Mouse (Mus musculus): ENCODE results near the gene Opcml. TPM values are rescaled to one million over a fixed set of nuclear protein-coding genes. Genes with fewer than 3 reads are reported as not detected.
A peak's percentile ranks its signal among the peaks of the same experiment; 100 is the strongest.

Opcml gene
- total and polyA plus RNA-seq, 2 experiments from 2014 or later: 48.3 to 88.2 TPM

DNA sequence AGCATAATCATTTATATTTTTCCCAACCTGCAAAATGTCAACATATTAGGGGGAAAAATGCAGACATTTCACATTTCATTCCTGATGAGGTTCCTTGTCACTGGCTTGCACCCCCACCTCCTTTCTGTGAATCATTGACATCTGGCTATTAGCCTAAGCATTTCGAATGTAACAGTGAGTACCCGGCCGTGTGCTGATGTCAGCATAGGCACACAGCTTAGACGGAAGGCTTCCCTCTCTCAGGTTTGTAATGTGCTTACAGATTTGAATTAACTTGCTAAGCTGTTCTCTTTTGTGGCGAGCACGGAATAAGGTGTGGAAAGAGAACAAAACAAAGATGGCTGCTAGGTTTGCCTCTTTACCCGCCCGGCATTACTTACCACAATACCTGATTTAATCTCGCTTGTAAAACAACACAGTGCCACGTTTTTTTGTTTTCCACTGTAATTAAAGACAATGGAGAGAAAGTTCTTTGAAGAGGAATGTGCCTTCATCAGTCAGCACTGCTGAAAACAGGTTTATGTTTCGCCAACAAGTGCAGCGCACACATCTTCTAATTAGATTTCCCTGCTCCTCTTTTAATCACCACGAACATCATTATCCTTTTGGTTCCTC lies 1121.1 kb downstream of the Opcml start:
- no peak for DNase-seq (ENCODE audit: low spot score)
- H3K9ac ChIP-seq (replicated peaks; ENCODE audit: low read length): no peak overlapping the region

GRCm38 (mm10) chr9:28932069-28932468 lies 1141.5 kb downstream of the Opcml start:
- no peak overlapping the region for H3K9ac ChIP-seq (replicated peaks; ENCODE audit: low read length)
- no peak overlapping the region for H3K27ac ChIP-seq
- DNase-seq (ENCODE audit: low spot score) (no peak), ATAC-seq (no peak)
- H3K27me3 ChIP-seq (ENCODE audit: insufficient read depth, low read length): no peaks in the 10 kb centered on the region
- 77% methylated on average over 2 of the region's 2 CpGs for WGBS
- H3K36me3 ChIP-seq (ENCODE audit: insufficient read depth, low read length): no peaks in the 10 kb centered on the region
- no peaks in the 10 kb centered on the region for H3K9me3 ChIP-seq (ENCODE audit: low read length)
- H3K4me1 ChIP-seq (ENCODE audit: insufficient read depth, low read length): no peaks in the 10 kb centered on the region
- H3K4me2 ChIP-seq (ENCODE audit: low read depth, low read length): no peak overlapping the region
- no peak for TF ChIP-seq CTCF (IDR thresholded peaks at IDR 0.05; ENCODE audit: low read depth)
- H3K4me3 ChIP-seq (ENCODE audit: low read length): no peak overlapping the region

More for the DNA sequence above, 1121.1 kb downstream of the Opcml start:
- Histone ChIP-seq H3K4me2 (ENCODE audit: low read depth, low read length) (no peak overlapping the region), H3K27ac (peak overlapping the region; percentile 4; the same call in 1 of the 2 replicates), H3K27me3 (ENCODE audit: insufficient read depth, low read length) (no peaks in the 10 kb centered on the region), H3K4me1 (ENCODE audit: insufficient read depth, low read length) (no peaks in the 10 kb centered on the region), H3K36me3 (ENCODE audit: insufficient read depth, low read length) (no peaks in the 10 kb centered on the region), H3K4me3 (ENCODE audit: low read length) (no peak overlapping the region), H3K9me3 (ENCODE audit: low read length) (no peaks in the 10 kb centered on the region)
- WGBS: 61% methylated on average over 13 of the region's 13 CpGs
- ATAC-seq: no peak
- no peak for TF ChIP-seq CTCF (IDR thresholded peaks at IDR 0.05; ENCODE audit: low read depth)

GRCm38 (mm10) chr9:28937163-28937562 lies 1146.6 kb downstream of the Opcml start:
- ATAC-seq (no peak), DNase-seq (ENCODE audit: low spot score) (no peak)
- no peaks in the 10 kb centered on the region for H3K9me3 ChIP-seq (ENCODE audit: low read length)
- H3K9ac ChIP-seq (replicated peaks; ENCODE audit: low read length): no peak overlapping the region
- H3K4me3 ChIP-seq (ENCODE audit: low read length): no peak overlapping the region
- no peaks in the 10 kb centered on the region for H3K36me3 ChIP-seq (ENCODE audit: insufficient read depth, low read length)
- WGBS: 86% methylated on average over 6 of the region's 6 CpGs
- no peak for TF ChIP-seq CTCF (IDR thresholded peaks at IDR 0.05; ENCODE audit: low read depth)
- H3K27ac ChIP-seq: no peak overlapping the region
- no peaks in the 10 kb centered on the region for H3K4me1 ChIP-seq (ENCODE audit: insufficient read depth, low read length)
- no peaks in the 10 kb centered on the region for H3K27me3 ChIP-seq (ENCODE audit: insufficient read depth, low read length)
- no peak overlapping the region for H3K4me2 ChIP-seq (ENCODE audit: low read depth, low read length)

GRCm38 (mm10) chr9:28937980-28938379 lies 1147.4 kb downstream of the Opcml start:
- Histone ChIP-seq H3K27me3 (ENCODE audit: insufficient read depth, low read length) (no peaks in the 10 kb centered on the region), H3K4me3 (ENCODE audit: low read length) (no peak overlapping the region), H3K9ac (replicated peaks; ENCODE audit: low read length) (no peak overlapping the region), H3K36me3 (ENCODE audit: insufficient read depth, low read length) (no peaks in the 10 kb centered on the region), H3K4me2 (ENCODE audit: low read depth, low read length) (no peak overlapping the region), H3K4me1 (ENCODE audit: insufficient read depth, low read length) (no peaks in the 10 kb centered on the region), H3K27ac (no peak overlapping the region), H3K9me3 (ENCODE audit: low read length) (no peaks in the 10 kb centered on the region)
- TF ChIP-seq CTCF (IDR thresholded peaks at IDR 0.05; ENCODE audit: low read depth): peak; percentile 62
- peak; percentile 54 for DNase-seq (ENCODE audit: low spot score)
- ATAC-seq: no peak
- 71% methylated on average over 2 of the region's 2 CpGs for whole genome bisulfite sequencing

DNA sequence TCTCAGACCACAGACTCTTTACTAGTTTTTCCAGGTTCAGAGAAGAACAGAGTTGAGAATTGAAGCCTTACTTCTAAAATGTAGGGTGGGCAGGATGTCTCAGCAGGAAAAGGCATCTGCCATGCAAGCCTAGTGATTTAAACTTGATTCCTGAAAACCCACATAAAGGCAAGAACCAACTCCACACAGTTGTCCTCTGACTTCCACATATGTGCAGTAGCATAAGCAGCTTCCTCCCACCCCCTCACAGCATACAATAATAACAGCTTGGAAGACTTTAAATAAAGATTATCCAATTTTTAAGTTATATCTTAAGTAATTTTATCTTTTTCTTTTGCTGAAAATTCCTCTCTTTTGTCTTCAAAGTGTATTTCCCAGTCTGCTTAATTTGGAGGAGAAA lies 1150.3 kb downstream of the Opcml start:
- DNase-seq (ENCODE audit: low spot score): no peak
- H3K27ac ChIP-seq: no peak overlapping the region
- no peaks in the 10 kb centered on the region for H3K27me3 ChIP-seq (ENCODE audit: insufficient read depth, low read length)
- no peak for TF ChIP-seq CTCF (IDR thresholded peaks at IDR 0.05; ENCODE audit: low read depth)
- no peaks in the 10 kb centered on the region for H3K36me3 ChIP-seq (ENCODE audit: insufficient read depth, low read length)
- no peak overlapping the region for H3K4me3 ChIP-seq (ENCODE audit: low read length)
- ATAC-seq: no peak
- H3K9me3 ChIP-seq (ENCODE audit: low read length): no peaks in the 10 kb centered on the region
- H3K9ac ChIP-seq (replicated peaks; ENCODE audit: low read length): no peak overlapping the region
- no peaks in the 10 kb centered on the region for H3K4me1 ChIP-seq (ENCODE audit: insufficient read depth, low read length)
- H3K4me2 ChIP-seq (ENCODE audit: low read depth, low read length): no peak overlapping the region

DNA sequence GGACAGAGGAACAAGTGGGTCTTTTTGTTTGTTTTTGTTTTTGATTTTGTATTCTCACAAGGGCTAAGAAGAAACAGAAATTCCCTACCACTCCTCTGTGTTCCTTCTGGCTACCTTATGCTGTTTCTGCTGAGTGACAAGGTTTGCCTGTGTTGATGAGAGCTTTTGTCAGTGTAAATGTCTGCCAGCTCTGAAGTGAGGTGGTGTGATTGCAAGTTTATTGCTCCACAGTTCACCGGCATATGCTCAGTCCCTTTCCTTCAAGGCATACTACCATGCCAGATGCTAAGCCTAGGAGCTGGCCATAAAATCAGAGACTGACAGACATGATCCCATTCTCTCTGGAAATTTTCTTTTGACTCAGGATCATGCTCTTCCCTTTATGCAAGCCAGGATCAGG lies 1178.9 kb downstream of the Opcml start:
- no peak for DNase-seq (ENCODE audit: low spot score)

More for the DNA sequence above, 1178.9 kb downstream of the Opcml start:
- no peak overlapping the region for H3K4me2 ChIP-seq (ENCODE audit: low read depth, low read length)
- no peak overlapping the region for H3K9ac ChIP-seq (replicated peaks; ENCODE audit: low read length)
- no peak for TF ChIP-seq CTCF (IDR thresholded peaks at IDR 0.05; ENCODE audit: low read depth)
- H3K9me3 ChIP-seq (ENCODE audit: low read length): peaks cover 2% of the 10 kb centered on the region; the same call in 1 of the 2 replicates
- H3K36me3 ChIP-seq (ENCODE audit: insufficient read depth, low read length): no peaks in the 10 kb centered on the region
- H3K4me1 ChIP-seq (ENCODE audit: insufficient read depth, low read length): no peaks in the 10 kb centered on the region
- 92% methylated on average over 1 of the region's 1 CpGs for WGBS
- no peaks in the 10 kb centered on the region for H3K27me3 ChIP-seq (ENCODE audit: insufficient read depth, low read length)
- no peak overlapping the region for H3K4me3 ChIP-seq (ENCODE audit: low read length)
- ATAC-seq: no peak
- no peak overlapping the region for H3K27ac ChIP-seq

Small RNAs within 50 kb of the gene (microRNA-seq; reads per million reads assigned to microRNA genes)
- 0 reads per million in 2 experiments for gene Gm44316
